Mouse (Mus musculus): ENCODE results near the gene Tnrc6b. TPM values are rescaled to one million over a fixed set of nuclear protein-coding genes. Genes with fewer than 3 reads are reported as not detected.
A peak's percentile ranks its signal among the peaks of the same experiment; 100 is the strongest.

Tnrc6b gene
- total and polyA plus RNA-seq, 2 experiments from 2014 or later, result 21.0 to 24.0 TPM

DNA sequence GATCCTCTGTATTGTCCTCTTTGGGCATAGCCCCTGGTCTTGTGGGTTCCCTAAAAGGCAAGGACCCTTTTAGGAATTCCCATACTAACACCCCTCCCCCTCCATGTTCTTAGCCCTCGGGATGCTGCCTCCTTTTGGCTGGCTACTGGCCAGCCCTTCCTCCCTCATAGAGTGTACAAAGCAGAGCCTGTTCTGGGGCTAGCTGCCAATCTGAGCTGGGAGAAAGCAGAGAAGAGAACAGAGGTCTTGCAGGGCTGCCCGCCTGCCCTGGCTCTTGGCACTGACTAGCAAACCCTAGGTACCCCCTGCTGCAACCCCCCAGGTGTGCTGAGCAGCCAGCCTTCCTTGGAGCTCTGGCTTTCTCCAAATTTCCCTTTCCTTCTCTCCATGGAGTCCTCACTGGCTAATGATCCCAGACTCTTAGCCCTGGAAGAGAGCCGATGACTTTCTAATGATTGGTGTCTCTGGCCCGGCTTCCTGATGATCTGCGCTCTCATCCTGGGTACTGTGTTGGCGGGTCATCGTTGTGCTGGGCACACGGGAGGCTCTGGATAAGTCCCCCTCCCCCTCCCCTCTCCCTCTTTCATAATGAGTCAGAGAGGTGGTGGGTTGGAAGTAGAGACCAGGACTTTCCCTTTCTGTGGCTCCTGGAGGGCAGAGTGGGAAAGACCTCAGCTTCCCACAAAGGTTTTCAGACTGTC lies 31.4 kb upstream of the Tnrc6b start:
- Histone ChIP-seq H3K27ac (ENCODE audit: low read depth, low read length) (no peak overlapping the region), H3K9me3 (ENCODE audit: low read length) (no peaks in the 10 kb centered on the region), H3K4me3 (ENCODE audit: low read depth, low read length) (no peak overlapping the region), H3K9ac (no peak overlapping the region), H3K4me2 (ENCODE audit: low read depth) (no peak overlapping the region), H3K27me3 (ENCODE audit: insufficient read depth, low read length) (no peaks in the 10 kb centered on the region), H3K36me3 (ENCODE audit: insufficient read depth) (no peaks in the 10 kb centered on the region), H3K4me1 (ENCODE audit: insufficient read depth) (peaks cover 4% of the 10 kb centered on the region; the same call in 1 of the 2 replicates)
- DNase-seq (peak; percentile 73), ATAC-seq (peak; percentile 80)
- no peak for TF ChIP-seq CTCF (IDR thresholded peaks at IDR 0.05; ENCODE audit: low read depth)
- 23% methylated on average over 8 of the region's 8 CpGs for WGBS

DNA sequence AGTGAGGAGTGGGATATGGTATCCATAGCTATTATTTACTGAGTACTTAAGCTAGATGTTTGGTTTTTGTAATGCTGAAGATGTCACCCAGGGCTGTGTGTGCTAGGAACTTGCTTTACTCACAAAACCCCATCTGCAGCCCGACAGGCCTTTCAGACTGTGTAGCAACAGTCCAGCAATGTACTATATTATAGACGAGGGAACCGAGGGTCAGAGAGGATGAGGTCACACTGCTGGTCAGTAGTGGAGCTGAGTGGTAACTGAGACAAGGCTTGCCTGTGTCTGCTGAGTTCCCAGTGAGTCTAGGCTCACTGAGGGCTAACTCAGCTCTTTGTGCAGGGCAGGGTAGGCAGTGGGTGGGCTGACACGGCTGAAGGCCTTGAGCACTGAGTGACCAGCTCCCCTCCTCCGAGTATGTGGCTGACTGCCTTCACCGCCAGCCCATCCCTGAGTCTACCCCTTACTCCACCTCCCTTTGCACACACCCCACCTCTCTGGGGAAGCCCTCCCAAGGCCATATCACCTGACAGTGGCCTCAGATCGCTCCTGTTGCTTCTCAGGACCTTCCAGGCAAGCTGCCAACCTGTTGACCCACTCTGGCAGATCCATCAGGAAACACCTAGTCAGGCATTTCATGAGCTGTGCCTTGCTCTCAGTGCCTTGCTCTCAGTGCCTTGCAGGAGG lies 30.6 kb upstream of the Tnrc6b start:
- H3K9ac ChIP-seq, result no peak overlapping the region
- H3K27me3 ChIP-seq (ENCODE audit: insufficient read depth, low read length), result no peaks in the 10 kb centered on the region
- 57% methylated on average over 7 of the region's 7 CpGs for WGBS
- H3K27ac ChIP-seq (ENCODE audit: low read depth, low read length), result no peak overlapping the region
- no peaks in the 10 kb centered on the region for H3K36me3 ChIP-seq (ENCODE audit: insufficient read depth)
- ATAC-seq (no peak), DNase-seq (no peak)
- no peaks in the 10 kb centered on the region for H3K9me3 ChIP-seq (ENCODE audit: low read length)
- H3K4me3 ChIP-seq (ENCODE audit: low read depth, low read length), result no peak overlapping the region
- TF ChIP-seq CTCF (IDR thresholded peaks at IDR 0.05; ENCODE audit: low read depth), result no peak
- H3K4me1 ChIP-seq (ENCODE audit: insufficient read depth), result peaks cover 4% of the 10 kb centered on the region; the same call in 1 of the 2 replicates
- no peak overlapping the region for H3K4me2 ChIP-seq (ENCODE audit: low read depth)

DNA sequence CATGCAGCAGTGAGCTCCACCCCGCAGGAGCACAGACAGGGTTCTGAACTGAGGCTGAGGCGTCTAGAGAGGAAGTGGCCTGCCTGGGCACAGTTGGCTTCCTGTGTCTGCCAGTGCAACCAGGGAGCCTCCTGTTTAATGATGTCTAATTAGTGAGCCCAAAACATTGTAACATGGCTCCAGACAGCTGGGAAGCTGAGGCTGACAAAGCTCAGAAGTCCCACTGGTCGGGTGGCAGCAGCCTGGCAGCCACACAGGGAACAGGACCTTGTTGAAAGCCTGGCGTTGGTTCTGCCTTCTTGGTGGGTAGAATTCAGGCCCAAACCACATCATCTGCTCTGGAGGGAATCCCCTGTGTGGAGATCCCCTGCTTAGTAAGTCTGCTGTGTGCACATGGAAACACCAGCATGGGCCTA lies 29.6 kb upstream of the Tnrc6b start:
- WGBS, result 45% methylated on average over 4 of the region's 4 CpGs
- H3K27me3 ChIP-seq (ENCODE audit: insufficient read depth, low read length), result no peaks in the 10 kb centered on the region
- H3K27ac ChIP-seq (ENCODE audit: low read depth, low read length), result no peak overlapping the region
- peak; percentile 17; the same call in 1 of the 2 replicates for ATAC-seq
- H3K4me1 ChIP-seq (ENCODE audit: insufficient read depth), result peaks cover 4% of the 10 kb centered on the region; the same call in 1 of the 2 replicates
- H3K4me3 ChIP-seq (ENCODE audit: low read depth, low read length), result no peak overlapping the region
- TF ChIP-seq CTCF (IDR thresholded peaks at IDR 0.05; ENCODE audit: low read depth), result no peak
- H3K4me2 ChIP-seq (ENCODE audit: low read depth), result no peak overlapping the region
- no peaks in the 10 kb centered on the region for H3K36me3 ChIP-seq (ENCODE audit: insufficient read depth)
- DNase-seq, result no peak
- no peaks in the 10 kb centered on the region for H3K9me3 ChIP-seq (ENCODE audit: low read length)
- H3K9ac ChIP-seq, result no peak overlapping the region

DNA sequence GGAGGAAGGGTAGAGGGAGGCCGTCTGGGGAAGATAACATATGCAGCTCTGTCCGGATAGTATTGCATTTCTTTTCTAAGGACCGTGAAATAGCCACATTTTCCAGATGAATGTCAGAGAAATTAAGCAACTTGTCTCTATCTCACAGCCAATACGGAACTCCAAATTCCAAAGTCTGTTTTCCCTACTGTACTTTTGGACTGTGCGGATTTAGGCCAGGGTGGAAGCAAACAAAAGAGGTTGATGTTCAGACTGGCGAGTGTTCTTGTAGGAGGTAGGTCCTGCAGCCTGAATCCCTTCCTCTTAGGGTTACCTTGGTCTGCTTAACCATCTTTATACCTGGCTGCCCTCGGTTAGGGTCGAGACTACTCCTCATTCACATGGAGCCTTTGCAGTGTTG lies 28.8 kb upstream of the Tnrc6b start:
- Histone ChIP-seq H3K9me3 (ENCODE audit: low read length) (no peaks in the 10 kb centered on the region), H3K4me1 (ENCODE audit: insufficient read depth) (peaks cover 4% of the 10 kb centered on the region; the same call in 1 of the 2 replicates), H3K9ac (no peak overlapping the region), H3K36me3 (ENCODE audit: insufficient read depth) (no peaks in the 10 kb centered on the region), H3K4me2 (ENCODE audit: low read depth) (no peak overlapping the region), H3K4me3 (ENCODE audit: low read depth, low read length) (no peak overlapping the region), H3K27me3 (ENCODE audit: insufficient read depth, low read length) (no peaks in the 10 kb centered on the region), H3K27ac (ENCODE audit: low read depth, low read length) (no peak overlapping the region)
- no peak for TF ChIP-seq CTCF (IDR thresholded peaks at IDR 0.05; ENCODE audit: low read depth)
- ATAC-seq, result no peak
- no peak for DNase-seq
- WGBS, result 88% methylated on average over 8 of the region's 8 CpGs

DNA sequence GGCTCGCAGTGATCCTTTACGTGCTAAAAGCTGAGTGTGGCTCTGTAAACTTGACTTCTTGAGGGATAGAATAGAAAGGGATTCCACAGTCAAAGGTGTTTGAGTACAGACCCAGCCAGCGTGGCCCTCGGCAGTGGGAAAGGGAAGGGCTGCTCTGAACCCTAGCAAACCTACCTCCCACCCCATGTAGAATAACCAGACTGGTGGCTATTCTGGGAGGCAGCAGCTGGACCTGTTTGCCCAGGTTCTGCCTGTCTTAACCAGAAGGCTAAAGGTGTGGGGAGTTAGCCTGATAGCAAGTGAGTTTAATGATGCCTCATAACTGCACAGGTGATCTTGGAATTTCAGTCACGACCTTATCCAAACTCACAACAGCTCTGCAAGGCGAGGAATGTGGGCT lies 28.0 kb upstream of the Tnrc6b start:
- 92% methylated on average over 6 of the region's 6 CpGs for WGBS
- ATAC-seq (no peak), DNase-seq (no peak)
- H3K36me3 ChIP-seq (ENCODE audit: insufficient read depth), result no peaks in the 10 kb centered on the region
- TF ChIP-seq CTCF (IDR thresholded peaks at IDR 0.05; ENCODE audit: low read depth), result no peak
- no peak overlapping the region for H3K4me3 ChIP-seq (ENCODE audit: low read depth, low read length)
- H3K27me3 ChIP-seq (ENCODE audit: insufficient read depth, low read length), result no peaks in the 10 kb centered on the region
- peaks cover 4% of the 10 kb centered on the region; the same call in 1 of the 2 replicates for H3K4me1 ChIP-seq (ENCODE audit: insufficient read depth)
- no peak overlapping the region for H3K27ac ChIP-seq (ENCODE audit: low read depth, low read length)
- no peak overlapping the region for H3K9ac ChIP-seq
- H3K9me3 ChIP-seq (ENCODE audit: low read length), result no peaks in the 10 kb centered on the region
- H3K4me2 ChIP-seq (ENCODE audit: low read depth), result no peak overlapping the region

DNA sequence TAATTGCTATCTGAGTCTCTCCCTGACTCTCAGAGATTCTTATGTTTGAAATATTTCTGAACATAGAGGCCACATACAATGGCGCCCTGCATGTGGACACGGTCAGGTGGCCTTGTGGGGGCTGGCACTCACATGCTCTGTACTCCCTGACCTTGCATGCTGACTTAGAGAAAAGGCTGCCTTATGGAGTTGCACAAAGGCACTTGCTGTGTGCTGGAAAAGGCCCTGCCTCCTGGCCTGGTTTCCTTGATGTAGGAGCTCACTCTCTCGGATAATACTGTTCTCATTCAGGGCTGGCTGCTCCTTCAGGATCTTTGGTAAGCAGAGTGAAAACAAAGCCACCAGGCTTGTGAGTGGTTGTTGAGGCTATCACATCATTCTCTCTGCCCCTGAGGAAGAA lies 27.1 kb upstream of the Tnrc6b start:
- peaks cover 4% of the 10 kb centered on the region; the same call in 1 of the 2 replicates for H3K4me1 ChIP-seq (ENCODE audit: insufficient read depth)
- no peak overlapping the region for H3K9ac ChIP-seq
- no peaks in the 10 kb centered on the region for H3K27me3 ChIP-seq (ENCODE audit: insufficient read depth, low read length)
- no peak for DNase-seq
- ATAC-seq, result peak; percentile 30
- no peaks in the 10 kb centered on the region for H3K9me3 ChIP-seq (ENCODE audit: low read length)
- TF ChIP-seq CTCF (IDR thresholded peaks at IDR 0.05; ENCODE audit: low read depth), result no peak
- H3K4me3 ChIP-seq (ENCODE audit: low read depth, low read length), result no peak overlapping the region
- no peak overlapping the region for H3K4me2 ChIP-seq (ENCODE audit: low read depth)
- WGBS, result 44% methylated on average over 3 of the region's 3 CpGs
- no peak overlapping the region for H3K27ac ChIP-seq (ENCODE audit: low read depth, low read length)
- H3K36me3 ChIP-seq (ENCODE audit: insufficient read depth), result no peaks in the 10 kb centered on the region
